Comparison of ENCODE assay signal across 2 mouse cellular contexts in genomic region chr1:5982024-5982423, GRCm38 (mm10).
DNase-seq lines count a peak whose midpoint lies in the region.

No protein-coding gene starts in this region.

- DNase-seq in MN1 (ENCODE audit: low spot score), result peak; percentile 60
- peak; percentile 70 for DNase-seq in heart, adult 11 months
